Mouse (Mus musculus): ENCODE measurements around the gene 1110004F10Rik. TPM values are rescaled to one million over a fixed set of nuclear protein-coding genes. Genes with fewer than 3 reads are reported as not detected.

Gene 1110004F10Rik
- 10 to 100 TPM; 50.9 to 51.3 TPM for total RNA-seq (2023)

GRCm38 (mm10) chr7:116039196-116039537, at the start of gene 1110004F10Rik:
Gene 1110004F10Rik, plus strand, starts transcription at chr7:116039397.

GRCm38 (mm10) chr7:116038511-116038910, 686 bp upstream of the 1110004F10Rik start, which contains the start of gene Sox6:
Gene Sox6, minus strand, starts transcription at chr7:116038796.

GRCm38 (mm10) chr7:116084366-116084765, 45.2 kb downstream of the 1110004F10Rik start, which contains the start of gene Gm4353:
Gene Gm4353, minus strand, starts transcription at chr7:116084635.

Other genes starting within 250 kb of the 1110004F10Rik start
- gene Sox6, start 601 bp upstream of the 1110004F10Rik start, total RNA-seq (2023): under 1 TPM in 1 of 2 experiments, not detected in 1; 0.66 TPM
- 1 to 10 TPM in 1 of 2 experiments, under 1 TPM in 1; 0.92 to 1.7 TPM for gene Gm4353, start 45.2 kb downstream of the 1110004F10Rik start, total RNA-seq (2023)

Data from monocyte, adult 59 days (primary cell).